Mouse (Mus musculus) heart, postnatal 14 days (tissue): ENCODE measurements at regions not wholly inside any gene's neighbourhood (a gene's known extent, or its start where the extent isn't known, plus 50 kb on each side); places are given as distances from the start of the nearest gene placed in this dataset.

Experiments
- DNase-seq, 2 experiments: peaks; one replicate each; pipeline ENCODE4 v3.0.0; 2021 to 2022
- intact Hi-C: fragments of 180-260 bp; cut with DNase I; formaldehyde crosslinking; loops from one replicate; pipeline ENCODE4 v1.15.1; 2025

- no peak for DNase-seq
- intact Hi-C loops = no loop called here
These were observed 197.8 kb upstream of the Sgcd start for GRCm38 (mm10) chr11:48186604-48187003.

GRCm38 (mm10) chr11:48178943-48179342 is 190.2 kb upstream of the Sgcd start:
- intact Hi-C loops = loop anchor here (2.0 kb wide), 1 partner anchor 410 kb away; no protein-coding TSS in a partner anchor
- DNase-seq = peak in 1 of 2 experiments; percentile 2

GRCm38 (mm10) chr11:48178174-48178573 is 189.4 kb upstream of the Sgcd start:
- DNase-seq = no peak
- intact Hi-C loops = loop anchor here (2.0 kb wide), 1 partner anchor 411 kb away; no protein-coding TSS in a partner anchor

DNA sequence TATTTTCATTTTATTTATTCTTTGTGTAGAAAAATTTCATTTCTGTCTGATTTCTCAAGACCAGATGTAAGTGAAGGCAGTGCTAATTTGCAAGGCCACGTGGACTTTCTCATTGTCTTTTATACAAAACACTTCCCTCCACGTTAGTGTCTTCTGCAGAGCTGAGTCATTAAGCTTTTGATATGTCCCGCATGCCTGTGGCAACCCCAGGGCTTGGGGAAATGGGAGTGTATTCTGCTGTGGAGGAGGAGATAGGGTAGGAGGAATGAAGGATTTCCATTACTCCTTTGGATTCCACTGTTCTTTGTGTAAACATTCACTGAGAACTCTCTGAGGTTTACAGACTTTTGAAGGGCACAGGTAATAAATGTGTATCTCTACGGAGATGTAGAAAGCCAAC is 187.7 kb upstream of the Sgcd start:
- intact Hi-C loops = no loop called here

DNA sequence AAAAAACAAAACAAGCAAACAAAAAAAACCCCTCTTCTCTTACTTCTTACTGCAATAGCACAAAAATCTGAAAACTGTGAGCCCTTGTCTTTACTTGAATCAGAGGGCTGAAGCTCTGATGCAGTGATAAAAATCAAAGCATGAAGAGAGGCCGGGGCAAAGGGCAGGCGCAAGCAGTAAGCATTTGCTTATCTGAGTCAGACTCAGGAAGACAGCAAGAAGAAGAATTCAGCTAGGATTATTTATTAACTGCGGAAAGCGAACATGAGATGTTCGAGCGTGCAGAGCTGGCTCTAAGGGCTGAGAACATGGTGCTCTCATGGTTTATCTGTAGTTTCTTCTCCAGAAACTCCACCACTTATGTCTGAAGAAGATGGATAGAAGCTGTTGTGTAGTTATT is 163.4 kb upstream of the Sgcd start:
- DNase-seq = no peak
- intact Hi-C loops = no loop called here

More for the DNA sequence above, 187.7 kb upstream of the Sgcd start:
- DNase-seq = no peak

DNA sequence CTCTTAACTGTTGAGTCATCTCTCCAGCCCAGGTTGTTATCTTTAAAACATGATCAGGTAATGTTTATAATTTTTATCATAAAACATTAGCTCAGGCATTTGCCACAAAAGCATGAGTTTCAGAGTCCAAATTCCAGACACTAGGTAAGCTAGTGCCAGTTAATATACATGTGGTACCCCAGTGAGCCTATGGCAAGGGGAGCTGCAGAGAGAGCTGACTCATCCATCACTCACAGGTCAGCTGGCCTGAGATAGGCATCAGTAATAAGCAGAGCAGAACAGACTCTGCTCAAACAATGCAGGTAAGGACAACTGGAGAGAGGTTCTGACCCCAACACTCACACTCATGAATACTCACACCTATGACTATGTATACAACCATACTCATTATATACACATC is 144.6 kb upstream of the Sgcd start:
- intact Hi-C loops = no loop called here
- DNase-seq = no peak

- intact Hi-C loops = no loop called here
- no peak for DNase-seq
These were observed 109.3 kb upstream of the Sgcd start for GRCm38 (mm10) chr11:48098063-48098462.

- no peak for DNase-seq
- intact Hi-C loops = no loop called here
These were observed 108.7 kb upstream of the Sgcd start for GRCm38 (mm10) chr11:48097455-48097854.

DNA sequence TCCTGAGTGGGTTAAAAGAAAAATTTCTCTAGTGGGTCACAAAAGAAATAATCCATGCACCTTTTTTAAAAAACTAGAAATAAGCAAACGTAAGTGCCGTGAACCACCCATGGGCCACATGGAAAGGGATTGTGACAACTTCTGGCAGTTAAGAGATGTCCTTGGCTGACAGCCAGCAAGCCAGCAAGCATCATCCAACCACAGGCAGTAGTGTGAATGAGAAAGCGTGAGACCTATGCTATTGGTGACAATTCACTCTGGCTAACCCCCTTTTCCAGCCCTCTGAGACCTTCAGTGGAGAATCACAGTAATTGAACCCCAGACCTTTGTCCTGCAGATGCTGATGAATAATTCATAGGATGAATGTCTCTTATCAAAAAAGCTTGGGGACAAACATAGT is 78.3 kb upstream of the Sgcd start:
- intact Hi-C loops = no loop called here
- DNase-seq = peak; percentile 19 to 24

- no peak for DNase-seq
- intact Hi-C loops = no loop called here
These were observed 75.0 kb upstream of the Sgcd start for GRCm38 (mm10) chr11:48063719-48064118.

DNA sequence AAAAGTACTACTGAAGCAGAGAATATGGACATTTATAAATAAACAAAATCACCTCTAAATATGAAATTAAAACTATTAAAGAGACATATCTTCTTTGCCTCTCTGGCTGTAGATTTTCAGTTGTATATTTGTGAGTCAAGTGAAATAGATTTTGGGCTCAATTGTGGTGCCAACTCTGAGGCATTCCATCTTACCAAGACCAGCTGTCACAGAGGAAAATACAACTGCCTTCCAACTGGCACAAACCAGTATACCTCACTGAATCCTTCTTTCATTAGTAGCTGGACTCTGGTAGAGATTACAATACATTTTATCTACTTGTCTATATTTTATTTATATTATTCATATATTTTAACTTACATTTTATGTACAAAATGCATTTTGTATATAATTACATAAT is 72.7 kb upstream of the Sgcd start:
- intact Hi-C loops = no loop called here
- no peak for DNase-seq

DNA sequence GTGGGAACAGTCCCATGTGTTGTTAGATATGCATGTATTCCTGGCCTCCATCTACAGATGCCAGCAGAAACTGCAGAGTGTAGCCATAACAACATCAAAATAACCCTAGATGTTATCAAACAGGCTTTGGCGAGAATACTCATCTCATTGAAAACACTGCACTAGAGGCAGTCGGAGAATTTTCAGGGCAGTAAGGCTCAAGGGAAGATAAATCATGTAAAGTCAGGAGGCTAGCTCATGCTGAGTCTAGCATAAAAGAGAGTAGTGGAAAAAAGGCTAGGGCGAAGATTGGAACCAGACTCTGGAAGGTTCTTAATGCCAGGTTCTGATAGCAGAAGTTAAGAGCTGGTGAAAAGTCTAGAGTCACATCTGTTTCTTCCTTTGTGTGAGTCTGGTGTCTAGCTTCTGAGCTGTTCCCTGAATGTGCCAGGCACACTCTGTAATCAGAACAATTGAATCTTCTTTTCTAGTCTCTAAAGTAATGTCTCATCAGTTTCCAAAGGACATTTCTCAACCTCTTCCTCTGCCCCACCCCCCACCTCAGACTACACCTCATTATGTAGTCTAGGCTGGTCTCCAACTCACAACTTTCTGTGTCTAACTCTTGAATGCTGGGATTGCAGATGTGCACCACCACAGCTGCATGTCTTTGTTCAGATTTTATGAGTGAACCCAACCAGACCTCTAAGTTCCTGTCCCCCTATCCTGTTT is 62.5 kb upstream of the Sgcd start:
- intact Hi-C loops = no loop called here

DNA sequence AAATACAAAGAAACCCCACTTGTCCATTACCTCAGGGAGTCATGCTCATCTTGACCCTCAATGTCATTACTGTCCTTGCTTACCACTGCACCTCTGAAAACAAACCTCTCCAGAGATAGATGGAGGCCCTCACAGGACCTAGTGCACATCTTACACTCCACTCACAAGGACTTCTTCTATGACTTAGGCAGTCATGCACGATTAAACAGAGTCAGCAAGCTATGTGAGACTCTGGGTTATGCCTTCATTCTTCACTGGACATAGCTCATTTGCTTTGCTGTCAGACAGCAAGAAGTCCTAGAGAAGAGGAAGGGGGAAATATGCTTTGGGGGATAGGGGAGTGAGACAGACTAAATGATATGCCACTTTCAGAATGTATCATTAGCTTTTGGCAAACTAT is 59.5 kb upstream of the Sgcd start:
- DNase-seq = no peak
- intact Hi-C loops = no loop called here

More for the DNA sequence above, 62.5 kb upstream of the Sgcd start:
- no peak for DNase-seq
